Mouse (Mus musculus): ENCODE measurements around the gene Wnt10b. TPM values are rescaled to one million over a fixed set of nuclear protein-coding genes. Genes with fewer than 3 reads are reported as not detected.

The Wnt10b gene
- polyA plus RNA-seq, 1 experiment from 2014 or later: 0.11 TPM

GRCm38 (mm10) chr15:98722854-98723253, 55.1 kb downstream of the Wnt10b start:
- H3K4me2 ChIP-seq (replicated peaks; ENCODE audit: low read depth): no peak overlapping the region
- H3K27me3 ChIP-seq (ENCODE audit: control insufficient read depth, insufficient read depth, low read length): no peaks in the 10 kb centered on the region
- no peak for ATAC-seq (ENCODE audit: low FRiP score, low TSS enrichment)
- no peak overlapping the region for H3K4me3 ChIP-seq (ENCODE audit: low read depth, low read length)
- TF ChIP-seq CTCF (IDR thresholded peaks at IDR 0.05; ENCODE audit: low read depth): no peak
- TF ChIP-seq EP300 (optimal IDR thresholded peaks at IDR 0.05): no peak
- H3K4me1 ChIP-seq (replicated peaks; ENCODE audit: control insufficient read depth, insufficient read depth): peaks cover 3% of the 10 kb centered on the region; the same call in 1 of the 2 replicates
- no peak for DNase-seq (ENCODE audit: low spot score)
- no peak overlapping the region for H3K9ac ChIP-seq (ENCODE audit: low read length)
- H3K27ac ChIP-seq (replicated peaks): no peak overlapping the region
- H3K36me3 ChIP-seq (ENCODE audit: control insufficient read depth, insufficient read depth, low read length): no peaks in the 10 kb centered on the region
- 55% methylated on average over 14 of the region's 14 CpGs for WGBS
- H3K9me3 ChIP-seq (ENCODE audit: control insufficient read depth, low read length): no peaks in the 10 kb centered on the region

GRCm38 (mm10) chr15:98722191-98722590, 55.8 kb downstream of the Wnt10b start:
- Histone ChIP-seq H3K36me3 (ENCODE audit: control insufficient read depth, insufficient read depth, low read length) (no peaks in the 10 kb centered on the region), H3K9me3 (ENCODE audit: control insufficient read depth, low read length) (no peaks in the 10 kb centered on the region), H3K4me3 (ENCODE audit: low read depth, low read length) (no peak overlapping the region), H3K4me1 (replicated peaks; ENCODE audit: control insufficient read depth, insufficient read depth) (no peaks in the 10 kb centered on the region), H3K27me3 (ENCODE audit: control insufficient read depth, insufficient read depth, low read length) (no peaks in the 10 kb centered on the region), H3K9ac (ENCODE audit: low read length) (no peak overlapping the region), H3K27ac (replicated peaks) (no peak overlapping the region), H3K4me2 (replicated peaks; ENCODE audit: low read depth) (no peak overlapping the region)
- TF ChIP-seq CTCF (IDR thresholded peaks at IDR 0.05; ENCODE audit: low read depth): no peak
- TF ChIP-seq EP300 (optimal IDR thresholded peaks at IDR 0.05): no peak
- 77% methylated on average over 8 of the region's 8 CpGs for WGBS
- no peak for ATAC-seq (ENCODE audit: low FRiP score, low TSS enrichment)
- no peak for DNase-seq (ENCODE audit: low spot score)

Other genes starting within 250 kb of the Wnt10b start
- 44.3 and 44.9 TPM in 2 replicates for gene Kansl2, start 243.9 kb downstream of the Wnt10b start, polyA plus RNA-seq (2015; fragmentation: Nextera tagmentation; extraction: Ambion mirVana)
- 20.8 and 23.9 TPM in 2 replicates for gene Ccnt1, start 207.2 kb downstream of the Wnt10b start, polyA plus RNA-seq (2015; fragmentation: Nextera tagmentation; extraction: Ambion mirVana)
- 0.19 and 0.36 TPM in 2 replicates for gene 4930415O20Rik, start 207.1 kb downstream of the Wnt10b start, polyA plus RNA-seq (2015; fragmentation: Nextera tagmentation; extraction: Ambion mirVana)
- 9.0 and 9.5 TPM in 2 replicates for gene Adcy6, start 168.1 kb downstream of the Wnt10b start, polyA plus RNA-seq (2015; fragmentation: Nextera tagmentation; extraction: Ambion mirVana)
- gene Cacnb3, start 147.3 kb downstream of the Wnt10b start, polyA plus RNA-seq (2015; fragmentation: Nextera tagmentation; extraction: Ambion mirVana): 15.1 and 17.6 TPM in 2 replicates
- gene Ddx23, start 115.3 kb downstream of the Wnt10b start, polyA plus RNA-seq (2015; fragmentation: Nextera tagmentation; extraction: Ambion mirVana): 8.2 and 10.3 TPM in 2 replicates
- gene Rnd1, start 100.7 kb downstream of the Wnt10b start, polyA plus RNA-seq (2015; fragmentation: Nextera tagmentation; extraction: Ambion mirVana): 0.35 and 0.46 TPM in 2 replicates
- 0.70 and 0.76 TPM in 2 replicates for gene Ccdc65, start 69.9 kb downstream of the Wnt10b start, polyA plus RNA-seq (2015; fragmentation: Nextera tagmentation; extraction: Ambion mirVana)
- gene Fkbp11, start 50.0 kb downstream of the Wnt10b start, polyA plus RNA-seq (2015; fragmentation: Nextera tagmentation; extraction: Ambion mirVana): 117 and 127 TPM in 2 replicates
- gene Arf3, start 14.9 kb downstream of the Wnt10b start, polyA plus RNA-seq (2015; fragmentation: Nextera tagmentation; extraction: Ambion mirVana): 29.5 and 33.1 TPM in 2 replicates
- not detected in 2 replicates for gene Wnt1, start 11.7 kb upstream of the Wnt10b start, polyA plus RNA-seq (2015; fragmentation: Nextera tagmentation; extraction: Ambion mirVana)
- gene Ddn, start 31.3 kb upstream of the Wnt10b start, polyA plus RNA-seq (2015; fragmentation: Nextera tagmentation; extraction: Ambion mirVana): 0.02 TPM in 1 of 2 replicates, not detected in the other
- 56.2 TPM in 2 replicates for gene Prkag1, start 53.4 kb upstream of the Wnt10b start, polyA plus RNA-seq (2015; fragmentation: Nextera tagmentation; extraction: Ambion mirVana)
- gene Kmt2d, start 93.1 kb upstream of the Wnt10b start, polyA plus RNA-seq (2015; fragmentation: Nextera tagmentation; extraction: Ambion mirVana): 5.1 TPM in 2 replicates
- 3.9 and 4.1 TPM in 2 replicates for gene Rhebl1, start 116.4 kb upstream of the Wnt10b start, polyA plus RNA-seq (2015; fragmentation: Nextera tagmentation; extraction: Ambion mirVana)
- 0.89 and 1.1 TPM in 2 replicates for gene Dhh, start 120.4 kb upstream of the Wnt10b start, polyA plus RNA-seq (2015; fragmentation: Nextera tagmentation; extraction: Ambion mirVana)
- 7.7 and 9.4 TPM in 2 replicates for gene Lmbr1l, start 140.1 kb upstream of the Wnt10b start, polyA plus RNA-seq (2015; fragmentation: Nextera tagmentation; extraction: Ambion mirVana)
- 470 and 552 TPM in 2 replicates for gene Tuba1b, start 156.4 kb upstream of the Wnt10b start, polyA plus RNA-seq (2015; fragmentation: Nextera tagmentation; extraction: Ambion mirVana)
- gene Gm49450, start 175.4 kb upstream of the Wnt10b start, polyA plus RNA-seq (2015; fragmentation: Nextera tagmentation; extraction: Ambion mirVana): not detected in 2 replicates
- 537 and 602 TPM in 2 replicates for gene Tuba1a, start 175.6 kb upstream of the Wnt10b start, polyA plus RNA-seq (2015; fragmentation: Nextera tagmentation; extraction: Ambion mirVana)